Mouse (Mus musculus): ENCODE data around the gene Fam120a. TPM values are rescaled to one million over a fixed set of nuclear protein-coding genes. Genes with fewer than 3 reads are reported as not detected.

Fam120a gene
- polyA plus RNA-seq, 1 experiment from 2014 or later: 41.4 TPM

DNA sequence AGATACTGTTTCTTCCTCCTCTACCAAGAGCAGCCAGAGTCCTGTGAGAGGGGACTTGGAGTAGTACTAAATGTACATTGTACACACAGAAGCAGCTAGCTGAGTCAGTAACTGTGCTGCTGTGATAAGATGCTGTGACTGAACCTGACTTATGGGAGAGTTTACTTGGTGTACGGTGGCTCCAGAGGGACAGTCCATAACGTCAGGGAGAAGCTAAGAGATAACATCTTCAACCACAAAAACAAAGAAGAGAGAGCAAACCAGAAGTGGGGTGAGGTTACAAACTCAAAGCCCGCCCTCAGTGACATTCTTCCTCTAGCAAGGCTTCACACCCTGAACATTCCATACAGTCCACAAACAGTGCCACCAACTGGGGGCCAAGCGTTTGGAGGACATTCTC, 122.5 kb downstream of the Fam120a start:
- peaks cover 3% of the 10 kb centered on the region; the same call in 1 of the 2 replicates for H3K36me3 ChIP-seq (ENCODE audit: control insufficient read depth, insufficient read depth, low read length)
- H3K27ac ChIP-seq (ENCODE audit: low read depth, low read length): no peak overlapping the region
- H3K9ac ChIP-seq (ENCODE audit: low read depth, low read length): no peak overlapping the region
- WGBS: 57% methylated on average over 4 of the region's 4 CpGs
- no peaks in the 10 kb centered on the region for H3K27me3 ChIP-seq (ENCODE audit: control insufficient read depth, insufficient read depth, low read length)
- H3K4me2 ChIP-seq (replicated peaks; ENCODE audit: low read depth, low read length): no peak overlapping the region
- H3K9me3 ChIP-seq (ENCODE audit: control insufficient read depth, low read length): no peaks in the 10 kb centered on the region
- no peak for ATAC-seq (ENCODE audit: low FRiP score, low TSS enrichment)
- peaks cover 10% of the 10 kb centered on the region; the same call in 1 of the 2 replicates for H3K4me1 ChIP-seq (ENCODE audit: control insufficient read depth, insufficient read depth, low read length)
- no peak overlapping the region for H3K4me3 ChIP-seq (ENCODE audit: low read length)

DNA sequence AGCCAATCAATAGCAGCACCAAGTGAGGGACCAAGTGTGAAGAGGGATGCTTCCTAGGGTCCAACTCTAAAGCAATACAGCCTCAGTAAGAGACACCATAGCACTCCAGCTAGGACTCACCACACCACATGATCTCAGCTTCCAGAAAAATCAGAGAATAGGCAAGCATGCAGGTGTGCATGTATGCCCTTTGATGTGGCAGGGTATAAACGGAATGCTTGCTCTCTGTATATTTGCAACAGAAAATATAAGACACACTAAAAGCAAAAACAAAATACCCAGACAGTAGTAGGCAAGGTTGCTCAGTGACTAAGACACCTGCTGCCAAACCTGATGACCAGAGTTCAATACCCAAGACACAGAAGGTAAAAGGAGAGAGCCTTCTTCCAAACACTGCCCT, 124.3 kb downstream of the Fam120a start:
- no peak for ATAC-seq (ENCODE audit: low FRiP score, low TSS enrichment)
- no peak overlapping the region for H3K4me3 ChIP-seq (ENCODE audit: low read length)
- no peaks in the 10 kb centered on the region for H3K4me1 ChIP-seq (ENCODE audit: control insufficient read depth, insufficient read depth, low read length)
- peaks cover 2% of the 10 kb centered on the region; the same call in 1 of the 2 replicates for H3K36me3 ChIP-seq (ENCODE audit: control insufficient read depth, insufficient read depth, low read length)
- no peaks in the 10 kb centered on the region for H3K27me3 ChIP-seq (ENCODE audit: control insufficient read depth, insufficient read depth, low read length)
- H3K4me2 ChIP-seq (replicated peaks; ENCODE audit: low read depth, low read length): no peak overlapping the region
- no peak overlapping the region for H3K27ac ChIP-seq (ENCODE audit: low read depth, low read length)
- H3K9me3 ChIP-seq (ENCODE audit: control insufficient read depth, low read length): no peaks in the 10 kb centered on the region
- H3K9ac ChIP-seq (ENCODE audit: low read depth, low read length): no peak overlapping the region
- 87% methylated on average over 1 of the region's 1 CpGs for WGBS

DNA sequence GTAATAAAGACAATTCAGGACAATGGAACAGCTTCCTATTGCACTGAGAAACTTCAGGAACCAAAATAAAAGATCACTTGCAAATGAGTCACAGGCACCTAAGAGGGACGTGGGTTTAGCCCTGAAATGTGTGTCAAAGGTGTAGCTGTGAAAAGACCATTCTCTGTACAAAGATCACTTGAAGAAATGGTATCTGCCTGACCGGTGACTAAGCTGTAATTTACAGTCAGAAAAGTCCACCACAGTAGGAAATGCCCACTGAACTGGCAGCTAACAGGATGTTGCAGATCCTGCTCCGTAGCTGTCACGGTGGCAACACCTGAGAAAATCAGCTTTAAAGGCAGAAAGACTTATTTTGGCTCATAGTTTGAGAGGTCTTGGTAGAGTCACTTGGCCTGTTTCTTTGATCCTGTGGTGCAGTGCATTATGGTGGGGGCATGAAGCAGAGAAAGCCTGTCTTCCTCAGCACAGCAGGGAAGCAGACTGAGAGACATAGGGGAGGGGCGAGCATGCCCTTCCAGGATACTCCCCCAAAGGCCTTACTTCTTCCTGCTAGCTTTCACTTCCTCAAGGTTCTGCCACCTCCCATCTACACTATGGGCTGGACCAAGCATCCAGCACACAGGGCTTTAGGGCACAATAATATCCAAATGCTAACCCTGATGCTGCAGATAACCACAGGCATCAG, 125.8 kb downstream of the Fam120a start:
- H3K4me2 ChIP-seq (replicated peaks; ENCODE audit: low read depth, low read length): no peak overlapping the region
- no peaks in the 10 kb centered on the region for H3K9me3 ChIP-seq (ENCODE audit: control insufficient read depth, low read length)
- 58% methylated on average over 5 of the region's 5 CpGs for WGBS
- no peaks in the 10 kb centered on the region; the same call in 1 of the 2 replicates for H3K36me3 ChIP-seq (ENCODE audit: control insufficient read depth, insufficient read depth, low read length)
- no peaks in the 10 kb centered on the region for H3K27me3 ChIP-seq (ENCODE audit: control insufficient read depth, insufficient read depth, low read length)
- no peak overlapping the region for H3K27ac ChIP-seq (ENCODE audit: low read depth, low read length)
- no peak overlapping the region for H3K9ac ChIP-seq (ENCODE audit: low read depth, low read length)
- H3K4me3 ChIP-seq (ENCODE audit: low read length): no peak overlapping the region
- ATAC-seq (ENCODE audit: low FRiP score, low TSS enrichment): no peak
- H3K4me1 ChIP-seq (ENCODE audit: control insufficient read depth, insufficient read depth, low read length): no peaks in the 10 kb centered on the region

DNA sequence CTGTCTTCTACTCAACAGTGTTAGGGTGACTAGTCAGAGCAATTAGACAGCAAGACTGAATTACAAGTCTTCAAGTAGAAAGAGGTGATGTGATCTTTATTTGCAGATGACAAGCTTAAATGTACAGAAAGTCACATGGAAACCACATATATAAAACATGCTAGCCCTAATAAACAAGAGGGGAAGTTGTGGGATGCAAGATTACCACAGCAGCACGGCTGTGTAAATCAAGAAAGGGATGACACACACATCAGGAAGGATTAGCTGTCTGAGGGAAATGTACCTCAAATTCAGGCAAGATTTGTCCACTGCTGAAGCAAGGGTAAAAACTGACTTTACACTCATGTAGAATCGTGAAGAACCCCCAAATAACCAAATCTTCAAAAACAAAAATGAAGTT, 129.5 kb downstream of the Fam120a start:
- Histone ChIP-seq H3K9me3 (ENCODE audit: control insufficient read depth, low read length) (no peaks in the 10 kb centered on the region), H3K27me3 (ENCODE audit: control insufficient read depth, insufficient read depth, low read length) (no peaks in the 10 kb centered on the region), H3K4me2 (replicated peaks; ENCODE audit: low read depth, low read length) (no peak overlapping the region), H3K36me3 (ENCODE audit: control insufficient read depth, insufficient read depth, low read length) (no peaks in the 10 kb centered on the region; the same call in 1 of the 2 replicates), H3K4me3 (ENCODE audit: low read length) (no peak overlapping the region), H3K9ac (ENCODE audit: low read depth, low read length) (no peak overlapping the region), H3K27ac (ENCODE audit: low read depth, low read length) (no peak overlapping the region), H3K4me1 (ENCODE audit: control insufficient read depth, insufficient read depth, low read length) (no peaks in the 10 kb centered on the region)
- no peak for ATAC-seq (ENCODE audit: low FRiP score, low TSS enrichment)
- 82% methylated on average over 2 of the region's 2 CpGs for WGBS

DNA sequence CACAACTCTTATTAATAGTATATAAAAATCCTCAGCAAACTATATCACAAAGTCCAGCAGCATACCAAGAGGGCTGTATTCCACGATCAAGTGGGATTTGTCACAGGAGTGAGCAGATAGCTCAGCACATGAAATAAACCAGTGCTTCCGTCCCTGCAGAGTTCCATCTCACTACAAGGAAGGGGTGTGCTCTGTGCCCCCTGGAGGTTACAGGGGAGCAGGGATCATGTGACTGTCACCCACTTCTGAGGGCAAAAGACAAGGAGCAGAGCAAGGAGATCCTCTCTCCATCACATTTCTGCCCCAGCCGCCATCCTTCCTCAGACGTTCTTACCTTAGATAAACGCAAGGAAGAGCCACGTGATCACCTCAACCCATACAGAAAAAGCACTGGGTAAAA, 130.3 kb downstream of the Fam120a start:
- Histone ChIP-seq H3K4me3 (ENCODE audit: low read length) (no peak overlapping the region), H3K4me2 (replicated peaks; ENCODE audit: low read depth, low read length) (no peak overlapping the region), H3K27me3 (ENCODE audit: control insufficient read depth, insufficient read depth, low read length) (no peaks in the 10 kb centered on the region), H3K9me3 (ENCODE audit: control insufficient read depth, low read length) (no peaks in the 10 kb centered on the region), H3K36me3 (ENCODE audit: control insufficient read depth, insufficient read depth, low read length) (peaks cover 4% of the 10 kb centered on the region; the same call in 1 of the 2 replicates), H3K27ac (ENCODE audit: low read depth, low read length) (no peak overlapping the region), H3K4me1 (ENCODE audit: control insufficient read depth, insufficient read depth, low read length) (no peaks in the 10 kb centered on the region), H3K9ac (ENCODE audit: low read depth, low read length) (no peak overlapping the region)
- no peak for ATAC-seq (ENCODE audit: low FRiP score, low TSS enrichment)
- 87% methylated on average over 6 of the region's 6 CpGs for WGBS

DNA sequence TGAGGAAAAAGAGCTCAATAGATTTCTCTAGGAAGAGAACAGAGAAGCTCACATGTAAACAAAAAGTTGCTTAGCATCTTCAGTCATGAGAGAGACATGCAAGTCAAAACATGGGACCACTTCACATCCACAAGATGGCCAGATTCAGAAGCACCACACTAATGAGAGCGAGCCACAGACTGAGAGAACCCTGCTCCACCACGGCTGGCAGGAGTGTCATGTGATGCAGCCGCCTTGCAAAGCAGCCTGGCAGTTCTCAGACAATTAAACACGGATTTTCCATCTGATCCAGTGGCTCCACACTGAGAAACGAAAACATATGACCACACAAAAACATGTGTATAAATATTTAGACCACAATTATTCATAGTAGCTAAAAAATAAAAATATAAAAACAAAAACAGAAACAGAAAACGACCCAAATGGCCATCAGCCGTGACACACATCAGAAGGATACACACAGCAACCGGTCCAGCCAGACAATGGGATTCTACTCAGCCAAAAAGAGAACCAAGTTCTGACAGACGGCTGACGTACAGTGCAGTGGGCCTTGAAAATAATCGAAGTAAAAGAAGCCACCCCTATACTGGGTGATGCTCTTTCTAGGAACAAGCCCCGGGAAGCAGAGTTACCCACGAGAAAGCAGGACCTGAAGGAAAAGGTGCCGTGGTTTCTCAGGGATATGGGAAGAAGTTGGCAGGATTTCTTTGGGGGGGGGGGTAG, 137.1 kb downstream of the Fam120a start:
- H3K9me3 ChIP-seq (ENCODE audit: control insufficient read depth, low read length): no peaks in the 10 kb centered on the region
- no peaks in the 10 kb centered on the region for H3K27me3 ChIP-seq (ENCODE audit: control insufficient read depth, insufficient read depth, low read length)
- H3K9ac ChIP-seq (ENCODE audit: low read depth, low read length): no peak overlapping the region
- H3K36me3 ChIP-seq (ENCODE audit: control insufficient read depth, insufficient read depth, low read length): peaks cover 49% of the 10 kb centered on the region
- ATAC-seq (ENCODE audit: low FRiP score, low TSS enrichment): no peak
- 84% methylated on average over 14 of the region's 14 CpGs for WGBS
- no peak overlapping the region for H3K4me3 ChIP-seq (ENCODE audit: low read length)
- no peak overlapping the region for H3K4me2 ChIP-seq (replicated peaks; ENCODE audit: low read depth, low read length)
- H3K4me1 ChIP-seq (ENCODE audit: control insufficient read depth, insufficient read depth, low read length): no peaks in the 10 kb centered on the region
- H3K27ac ChIP-seq (ENCODE audit: low read depth, low read length): no peak overlapping the region

DNA sequence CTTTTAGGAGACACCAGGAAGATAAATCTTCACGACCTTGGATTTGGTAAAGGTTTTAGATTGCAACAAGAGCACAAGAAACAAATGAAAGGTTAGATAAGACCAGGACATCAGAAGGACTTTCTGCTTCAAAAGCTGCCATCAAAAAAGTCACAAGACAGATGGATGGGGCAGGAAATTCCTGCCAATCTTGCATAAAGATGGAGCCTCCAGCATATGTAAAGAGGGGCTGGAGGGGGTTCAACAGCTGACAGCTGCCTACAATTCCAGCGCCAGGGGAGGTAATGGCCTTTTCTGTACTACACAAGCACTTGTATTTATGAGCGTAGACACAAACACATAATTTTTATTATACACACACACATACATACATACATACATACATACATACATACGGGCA, 138.0 kb downstream of the Fam120a start:
- H3K36me3 ChIP-seq (ENCODE audit: control insufficient read depth, insufficient read depth, low read length): peaks cover 57% of the 10 kb centered on the region
- no peak for ATAC-seq (ENCODE audit: low FRiP score, low TSS enrichment)

More for the DNA sequence above, 138.0 kb downstream of the Fam120a start:
- Histone ChIP-seq H3K9ac (ENCODE audit: low read depth, low read length) (no peak overlapping the region), H3K4me3 (ENCODE audit: low read length) (no peak overlapping the region), H3K4me2 (replicated peaks; ENCODE audit: low read depth, low read length) (no peak overlapping the region), H3K27ac (ENCODE audit: low read depth, low read length) (no peak overlapping the region), H3K9me3 (ENCODE audit: control insufficient read depth, low read length) (no peaks in the 10 kb centered on the region), H3K4me1 (ENCODE audit: control insufficient read depth, insufficient read depth, low read length) (no peaks in the 10 kb centered on the region), H3K27me3 (ENCODE audit: control insufficient read depth, insufficient read depth, low read length) (no peaks in the 10 kb centered on the region)
- 84% methylated on average over 4 of the region's 4 CpGs for WGBS

All from kidney, embryonic 14.5 days (tissue).